In the genomic region with DNA sequence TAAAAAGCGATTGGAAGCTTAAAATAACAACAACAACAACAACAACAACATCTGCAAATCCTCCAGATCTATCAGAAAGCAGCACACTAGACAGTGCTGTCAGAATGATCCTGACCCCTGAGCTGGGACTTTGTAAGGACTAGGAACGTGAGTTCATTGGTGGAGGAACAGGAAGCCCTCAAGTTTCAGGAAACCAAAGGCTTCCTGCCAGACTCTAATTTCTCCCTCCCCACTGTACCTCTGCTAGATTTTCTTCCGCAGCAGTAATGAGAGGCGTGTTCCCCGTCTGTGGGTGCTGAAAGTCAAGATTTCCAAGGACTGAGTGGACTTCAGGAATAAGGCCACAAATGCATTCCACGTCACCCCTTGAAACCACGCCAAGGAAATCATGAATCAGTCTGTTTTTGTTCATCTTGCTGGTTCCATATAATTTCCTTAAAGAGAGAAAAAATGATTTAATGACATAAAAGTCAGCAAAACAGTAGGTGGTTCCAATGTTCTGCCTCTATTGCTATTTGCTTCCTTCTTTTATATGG, we compare ENCODE assay signal across 14 mouse cellular contexts. TPM values are rescaled to one million over a fixed set of nuclear protein-coding genes. Genes with fewer than 3 reads are reported as not detected.
DNase-seq lines count a peak whose midpoint lies in the region; ATAC-seq lines count a peak whose summit lies in the region.
"Had no signal": no experiment of that assay in that cellular context is flagged by ENCODE, and none has a peak within 500 bp of the region (broad histone marks: within the 10 kb centered on the region; RNA-seq: fewer than 3 reads in every experiment).

No protein-coding gene starts in this region.

- peaks cover 8% of the 10 kb centered on the region for H3K9me3 ChIP-seq in heart, embryonic 16.5 days (replicated peaks; ENCODE audit: control insufficient read depth, low read length)
- peaks cover 4% of the 10 kb centered on the region; the same call in 1 of the 2 replicates for H3K9me3 ChIP-seq in heart, embryonic 10.5 days
- H3K9me3 ChIP-seq in hindbrain, embryonic 16.5 days (ENCODE audit: control insufficient read depth, low read length), result peaks cover 3% of the 10 kb centered on the region; the same call in 1 of the 2 replicates

- no peak overlapping the region for H3K4me3 ChIP-seq in heart, embryonic 16.5 days (ENCODE audit: low read length)
- no peak overlapping the region for H3K4me3 ChIP-seq in heart, embryonic 10.5 days
- H3K4me3 ChIP-seq in hindbrain, embryonic 16.5 days (ENCODE audit: low read length), result no peak overlapping the region
- H3K4me3 ChIP-seq: hindbrain, embryonic 15.5 days had no signal

- 0 out of 2 replicates have a peak overlapping the region, but pooled peaks have one; percentile 7 for H3K27ac ChIP-seq in heart, embryonic 16.5 days (ENCODE audit: low read length)
- no peak overlapping the region for H3K27ac ChIP-seq in heart, embryonic 10.5 days
- H3K27ac ChIP-seq in hindbrain, embryonic 16.5 days (ENCODE audit: low read depth, low read length), result no peak overlapping the region
- H3K27ac ChIP-seq: hindbrain, embryonic 15.5 days had no signal

- no peak overlapping the region for H3K9ac ChIP-seq in heart, embryonic 16.5 days (ENCODE audit: low read length)
- no peak overlapping the region for H3K9ac ChIP-seq in hindbrain, embryonic 16.5 days (ENCODE audit: low read depth, low read length)
- H3K9ac ChIP-seq: hindbrain, embryonic 15.5 days had no signal

- WGBS in heart, embryonic 16.5 days, result 47% methylated on average over 7 of the region's 7 CpGs
- 64% methylated on average over 7 of the region's 7 CpGs for WGBS in heart, embryonic 10.5 days
- 83% methylated on average over 7 of the region's 7 CpGs for WGBS in hindbrain, embryonic 16.5 days

- no peaks in the 10 kb centered on the region for H3K4me1 ChIP-seq in heart, embryonic 16.5 days (ENCODE audit: control insufficient read depth, insufficient read depth, low read length)
- H3K4me1 ChIP-seq in heart, embryonic 10.5 days, result peaks cover 2% of the 10 kb centered on the region; the same call in 1 of the 2 replicates
- no peaks in the 10 kb centered on the region for H3K4me1 ChIP-seq in hindbrain, embryonic 16.5 days (ENCODE audit: control insufficient read depth, insufficient read depth, low read depth, low read length)
- H3K4me1 ChIP-seq: hindbrain, embryonic 15.5 days had no signal

- ATAC-seq in heart, embryonic 16.5 days (replicated peaks; ENCODE audit: extremely low read depth, insufficient read depth, low FRiP score), result no peak
- peak; percentile 96 for ATAC-seq in granulocyte monocyte progenitor cell, adult 5-6 weeks (replicated peaks; ENCODE audit: poor library complexity, severe bottlenecking)
- no peak for ATAC-seq in hindbrain, embryonic 16.5 days

- DNase-seq in heart, embryonic 10.5 days (ENCODE audit: low spot score), result no peak
- peak; percentile 63 for DNase-seq in 3134 (ENCODE audit: extremely low read depth, insufficient read length, low spot score)
- peak; percentile 15 for DNase-seq in Muller cell, postnatal 12 days (ENCODE audit: inconsistent ontology term)
- DNase-seq in ovary, postnatal 14 days (ENCODE audit: low spot score), result no peak
- DNase-seq in left cerebral cortex, postnatal 14 days (ENCODE audit: low spot score in 2 of 2), result no peak
- DNase-seq: cerebellum, postnatal 14 days; gastrocnemius, postnatal 25 days; liver; lung, postnatal 36 days had no signal

- H3K36me3 ChIP-seq in heart, embryonic 16.5 days (ENCODE audit: control insufficient read depth, insufficient read depth), result no peaks in the 10 kb centered on the region
- H3K36me3 ChIP-seq in heart, embryonic 10.5 days, result no peaks in the 10 kb centered on the region
- no peaks in the 10 kb centered on the region for H3K36me3 ChIP-seq in hindbrain, embryonic 16.5 days (ENCODE audit: control insufficient read depth, insufficient read depth, low read length)
- H3K36me3 ChIP-seq: hindbrain, embryonic 15.5 days had no signal

- no peaks in the 10 kb centered on the region for H3K27me3 ChIP-seq in heart, embryonic 16.5 days (ENCODE audit: control insufficient read depth, insufficient read depth, low read length)
- no peaks in the 10 kb centered on the region for H3K27me3 ChIP-seq in heart, embryonic 10.5 days (ENCODE audit: insufficient read depth, poor library complexity, severe bottlenecking)
- H3K27me3 ChIP-seq in hindbrain, embryonic 16.5 days (replicated peaks; ENCODE audit: control insufficient read depth, insufficient read depth, low read length), result no peaks in the 10 kb centered on the region
- H3K27me3 ChIP-seq: hindbrain, embryonic 15.5 days had no signal

- intact Hi-C loops in left cerebral cortex, postnatal 14 days (cut with DNase I), result no loop called here

- H3K4me2 ChIP-seq in heart, embryonic 16.5 days (ENCODE audit: low read depth, low read length), result no peak overlapping the region
- H3K4me2 ChIP-seq in hindbrain, embryonic 16.5 days (ENCODE audit: low read length), result no peak overlapping the region
- H3K4me2 ChIP-seq: hindbrain, embryonic 15.5 days had no signal

RNA-seq across cellular contexts. Expression of a gene that starts 4.7 kb away (rescaled TPM):
- 0.16 and 0.21 TPM in 2 replicates for polyA plus RNA-seq in heart, embryonic 16.5 days (2015; fragmentation: Nextera tagmentation; extraction: Ambion mirVana)
- 0.04 TPM in 1 of 2 replicates, not detected in the other for polyA plus RNA-seq in heart, embryonic 10.5 days (2016; fragmentation: Nextera tagmentation; extraction: Ambion mirVana)
- not detected in 2 replicates for total RNA-seq in granulocyte monocyte progenitor cell, adult 5-6 weeks (2014; fragmentation: Nextera tagmentation)
- 0.10 TPM in 1 of 2 replicates, not detected in the other for total RNA-seq in granulocyte monocyte progenitor cell, adult 5-6 weeks (2017)
- 1 to 10 TPM; 4.7 to 7.5 TPM for total RNA-seq in left cerebral cortex, postnatal 14 days (2021)
- 0.84 and 1.1 TPM in 2 replicates for polyA plus RNA-seq in hindbrain, embryonic 16.5 days (2015; fragmentation: Nextera tagmentation; extraction: Ambion mirVana)
- polyA plus RNA-seq: stomach, embryonic 14.5 days had no signal

RNA-seq across cellular contexts. Expression of a gene that starts 18.4 kb away (rescaled TPM):
- 25.7 and 28.5 TPM in 2 replicates for polyA plus RNA-seq in heart, embryonic 16.5 days (2015; fragmentation: Nextera tagmentation; extraction: Ambion mirVana)
- 19.2 and 27.1 TPM in 2 replicates for polyA plus RNA-seq in heart, embryonic 10.5 days (2016; fragmentation: Nextera tagmentation; extraction: Ambion mirVana)
- total RNA-seq in granulocyte monocyte progenitor cell, adult 5-6 weeks (2014; fragmentation: Nextera tagmentation), result 16.6 and 22.1 TPM in 2 replicates
- total RNA-seq in granulocyte monocyte progenitor cell, adult 5-6 weeks (2017), result 38.5 and 38.9 TPM in 2 replicates
- 10 to 100 TPM; 65.4 to 67.9 TPM for total RNA-seq in left cerebral cortex, postnatal 14 days (2021)
- 20.9 and 21.1 TPM in 2 replicates for polyA plus RNA-seq in hindbrain, embryonic 16.5 days (2015; fragmentation: Nextera tagmentation; extraction: Ambion mirVana)

Comparison
In these comparisons a context has a peak if more than half of its experiments do, and no peak if none do; other contexts are left out.
1. DNase-seq: peak in 3134 (single experiment) and Muller cell, postnatal 12 days (single experiment); none in heart, embryonic 10.5 days (single experiment), ovary, postnatal 14 days (single experiment) and left cerebral cortex, postnatal 14 days (0 of 2).